Mouse (Mus musculus) hematopoietic stem cell, adult 5-6 weeks (primary cell): ENCODE data around the gene Sptbn1. TPM values are rescaled to one million over a fixed set of nuclear protein-coding genes. Genes with fewer than 3 reads are reported as not detected.
"Not testable (repeated sequence)": the region's sequence is repeated elsewhere in the genome, so short reads cannot be mapped to it uniquely, and the experiment has no call there.

Experiments
- ATAC-seq, 2 experiments: fragments of 125-278 bp in 1 of 2; replicated peaks in 1 of 2; 2 replicates each; pipeline ENCODE4 v1.8.0; 2016 to 2017; ENCODE audit warnings: inconsistent platforms in 2 of 2, mild to moderate bottlenecking in 2 of 2, moderate number of reproducible peaks in 2 of 2, low read depth in 1 of 2, moderate TSS enrichment in 1 of 2; ENCODE audit not compliant: low FRiP score in 2 of 2, poor library complexity in 2 of 2, severe bottlenecking in 2 of 2, insufficient read depth in 1 of 2, low TSS enrichment in 1 of 2
- total RNA-seq: library from RNA; stranded (forward); fragments of 172-1452, 232-1000 nt; gene quantifications from 2 replicates; pipeline ENCODE4 v1.2.3, GENCODE M21; 2017

Sptbn1 gene
- total RNA-seq, 1 experiment from 2014 or later: 173 TPM

- no peak for ATAC-seq
These were observed 9.1 kb downstream of the Sptbn1 start for GRCm38 (mm10) chr11:30258739-30259350.

DNA sequence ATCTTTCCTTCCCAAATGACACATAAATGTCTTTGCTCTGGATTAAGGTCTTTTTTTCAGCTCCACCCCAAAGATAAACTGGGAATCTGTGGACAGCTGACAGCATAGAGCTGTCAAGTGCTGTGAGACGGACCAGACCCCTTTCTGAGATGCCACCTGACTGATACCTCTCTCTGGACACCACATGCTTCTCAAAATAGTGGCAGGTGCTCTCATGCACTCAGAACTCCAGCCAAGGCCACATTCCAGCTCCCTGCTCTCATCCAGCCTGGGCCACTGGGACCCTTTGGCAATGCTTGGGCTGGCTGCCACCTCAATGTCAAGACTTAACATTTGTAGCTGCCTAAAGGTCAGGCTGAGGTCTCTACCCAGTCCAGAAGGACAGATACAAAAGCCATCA, 10.2 kb downstream of the Sptbn1 start:
- no peak for ATAC-seq

- ATAC-seq: no peak
These were observed 10.9 kb downstream of the Sptbn1 start for GRCm38 (mm10) chr11:30257085-30257484.

DNA sequence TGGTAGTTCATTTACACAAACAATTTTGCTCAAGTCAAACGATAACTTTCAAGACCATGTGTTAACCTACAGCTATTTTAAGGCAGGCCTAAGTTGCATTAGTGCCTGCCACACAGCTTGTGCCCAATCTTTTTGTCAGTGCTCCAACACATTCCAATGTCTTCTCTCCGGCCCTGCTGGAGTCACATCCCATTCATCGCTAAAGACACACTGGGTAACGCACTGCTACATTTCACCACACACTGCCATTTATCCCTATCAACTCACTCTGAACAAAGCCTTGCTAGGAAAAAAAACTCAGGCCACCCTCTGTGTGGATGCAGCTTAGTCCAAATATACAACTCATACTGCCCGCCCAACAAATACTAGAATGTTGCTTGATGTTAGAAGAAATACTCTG, 11.5 kb downstream of the Sptbn1 start:
- no peak for ATAC-seq

DNA sequence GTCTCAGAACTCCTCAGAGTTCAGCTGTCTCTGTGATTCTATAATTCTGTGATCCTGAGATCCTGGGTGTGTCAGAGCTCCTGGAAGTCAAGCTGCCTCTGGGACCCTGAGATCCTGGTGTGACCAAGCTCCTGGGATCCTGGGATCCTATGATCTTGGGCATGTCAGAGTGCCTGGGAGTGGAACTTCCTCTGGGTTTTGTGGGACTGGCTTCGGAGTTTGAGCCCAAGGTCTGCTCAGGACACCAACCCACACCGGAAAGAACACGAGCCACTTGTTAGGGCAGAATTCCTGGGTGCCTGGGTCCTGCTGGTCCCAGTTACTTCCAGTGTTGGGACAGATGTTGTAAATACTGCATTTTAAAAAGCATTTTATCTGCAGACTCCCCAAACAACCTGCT, 12.8 kb downstream of the Sptbn1 start:
- ATAC-seq: not testable (repeated sequence)

GRCm38 (mm10) chr11:30251294-30251904, 16.6 kb downstream of the Sptbn1 start:
- no peak for ATAC-seq

DNA sequence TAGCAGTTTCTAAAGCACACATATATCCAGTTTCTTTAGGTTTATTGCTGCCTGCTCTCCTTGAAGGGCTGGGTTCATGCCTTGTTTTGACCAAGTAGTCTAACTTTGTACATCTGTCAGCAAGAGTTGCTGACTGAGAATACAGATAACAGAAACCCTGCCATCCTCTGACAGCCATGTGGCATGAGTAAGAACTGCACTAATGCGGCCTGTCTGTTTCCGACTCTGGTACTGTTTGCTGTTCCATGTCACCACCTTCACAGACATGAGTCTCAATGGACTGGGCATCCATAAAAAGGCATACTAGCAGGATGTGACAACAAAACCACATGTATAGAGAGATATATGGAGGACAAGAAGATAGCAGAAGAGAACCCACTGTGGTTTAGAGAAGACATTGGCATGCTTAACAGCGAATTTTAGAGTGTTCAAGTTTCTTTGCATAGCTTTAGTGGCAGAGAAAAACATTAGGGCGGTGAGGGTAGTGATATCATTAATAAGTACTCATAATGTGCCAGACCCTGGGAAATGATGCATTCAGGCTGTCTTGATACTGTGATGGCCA, 18.4 kb downstream of the Sptbn1 start:
- no peak for ATAC-seq

GRCm38 (mm10) chr11:30247106-30247505, 20.9 kb downstream of the Sptbn1 start:
- ATAC-seq: no peak

- ATAC-seq: no peak
These were observed 21.8 kb downstream of the Sptbn1 start for GRCm38 (mm10) chr11:30246161-30246560.

DNA sequence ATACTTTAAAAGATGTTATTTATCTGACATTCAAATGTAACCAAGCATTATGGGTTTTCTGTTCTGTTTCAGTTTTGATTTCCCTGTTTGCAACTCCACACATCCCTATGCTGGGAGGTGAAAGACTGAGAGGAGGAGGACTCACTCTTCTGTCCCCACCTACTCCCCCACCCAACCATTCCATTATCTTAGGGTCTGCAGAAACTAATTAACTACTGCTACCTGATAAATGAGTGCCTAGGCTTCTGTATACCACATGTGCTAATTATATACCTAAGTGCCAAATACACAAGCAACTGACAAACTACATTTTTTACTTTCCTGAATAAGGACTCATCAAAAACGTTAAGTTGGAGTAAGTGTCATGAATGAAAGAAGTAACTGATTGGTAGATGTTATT, 23.8 kb downstream of the Sptbn1 start:
- ATAC-seq: no peak

- ATAC-seq: no peak
These were observed 24.4 kb downstream of the Sptbn1 start for GRCm38 (mm10) chr11:30243591-30243990.

DNA sequence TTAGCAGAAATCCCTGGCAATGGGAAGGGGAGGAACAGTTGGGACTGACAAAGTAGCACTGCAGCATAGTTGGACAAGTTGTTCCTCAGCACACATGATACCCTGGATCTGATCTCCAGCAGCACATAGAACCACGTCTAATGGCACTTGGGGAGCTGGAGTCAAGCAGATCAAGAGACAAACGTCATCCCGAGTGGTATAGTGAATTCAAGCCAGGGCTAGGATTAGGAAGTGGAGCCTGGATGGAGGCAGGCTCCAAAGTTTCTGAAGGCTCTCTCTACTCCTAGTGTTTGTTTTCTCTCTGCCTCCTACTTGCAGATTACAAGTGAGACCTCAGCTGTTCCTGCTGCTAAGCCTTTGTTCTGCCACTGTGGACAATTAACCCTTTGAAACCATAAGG, 27.1 kb downstream of the Sptbn1 start:
- no peak for ATAC-seq

DNA sequence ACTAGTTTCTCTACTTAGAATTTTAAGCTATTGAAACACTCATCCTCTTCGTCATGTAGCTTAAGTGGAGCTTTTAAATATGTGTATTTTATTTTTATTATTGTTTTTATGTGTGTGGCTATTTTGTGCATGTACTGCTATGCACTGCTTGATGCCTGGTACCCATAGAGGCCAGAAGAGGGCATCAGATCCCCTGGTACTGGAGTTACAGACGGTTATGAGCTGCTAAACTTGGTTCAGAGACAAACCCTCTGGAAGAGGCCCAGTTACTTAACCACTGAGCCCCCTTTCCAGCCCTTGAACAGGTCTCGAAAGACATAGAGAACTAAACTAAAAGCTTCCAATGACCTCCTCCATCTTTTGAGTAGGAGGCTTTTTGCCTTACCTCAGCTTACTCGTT, 30.0 kb downstream of the Sptbn1 start:
- peak in 1 of 2 experiments; percentile 67; a peak in 2 of 4 replicates for ATAC-seq

GRCm38 (mm10) chr11:30236681-30237242, 31.2 kb downstream of the Sptbn1 start:
- ATAC-seq: no peak

DNA sequence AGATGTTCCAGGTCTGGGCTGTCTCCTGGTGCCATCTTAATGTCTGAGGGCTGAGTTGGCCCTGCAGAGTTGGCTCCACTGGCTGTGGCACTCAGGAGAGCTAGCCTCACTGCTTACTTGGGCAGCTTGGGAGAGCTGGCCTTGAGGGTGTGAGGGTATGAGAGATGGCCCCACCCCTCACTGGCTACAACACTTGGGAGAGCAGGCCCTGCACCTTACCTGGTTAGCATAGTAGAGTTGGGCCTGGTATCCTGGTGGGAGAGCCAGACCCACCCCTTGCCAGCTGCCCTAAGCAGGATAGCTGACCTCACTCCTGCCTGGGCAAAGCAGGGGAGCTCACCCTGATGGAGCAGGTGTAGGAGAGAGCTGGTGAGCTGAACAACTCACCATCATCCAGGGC, 32.3 kb downstream of the Sptbn1 start:
- no peak for ATAC-seq

DNA sequence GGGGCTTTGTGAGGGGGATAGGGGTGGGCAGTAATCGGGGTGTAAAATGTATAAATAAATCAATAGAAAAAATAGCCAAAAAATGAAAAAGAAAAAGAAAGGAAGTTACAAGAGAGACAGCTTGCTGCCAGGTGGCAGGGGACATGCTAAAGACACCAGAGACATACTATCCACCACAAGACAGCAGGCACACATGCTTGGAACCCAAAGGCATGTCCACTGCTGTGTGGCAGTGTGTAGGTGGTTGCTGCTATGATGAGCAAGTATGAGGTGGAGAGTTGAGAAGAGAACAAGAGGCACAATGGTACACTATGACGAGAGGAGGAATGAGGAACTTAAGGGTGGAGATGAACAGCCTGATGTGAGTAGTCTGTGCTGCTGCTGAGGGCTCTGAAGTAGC, 32.8 kb downstream of the Sptbn1 start:
- ATAC-seq: no peak

- ATAC-seq: no peak
These were observed 34.0 kb downstream of the Sptbn1 start for GRCm38 (mm10) chr11:30233946-30234345.

DNA sequence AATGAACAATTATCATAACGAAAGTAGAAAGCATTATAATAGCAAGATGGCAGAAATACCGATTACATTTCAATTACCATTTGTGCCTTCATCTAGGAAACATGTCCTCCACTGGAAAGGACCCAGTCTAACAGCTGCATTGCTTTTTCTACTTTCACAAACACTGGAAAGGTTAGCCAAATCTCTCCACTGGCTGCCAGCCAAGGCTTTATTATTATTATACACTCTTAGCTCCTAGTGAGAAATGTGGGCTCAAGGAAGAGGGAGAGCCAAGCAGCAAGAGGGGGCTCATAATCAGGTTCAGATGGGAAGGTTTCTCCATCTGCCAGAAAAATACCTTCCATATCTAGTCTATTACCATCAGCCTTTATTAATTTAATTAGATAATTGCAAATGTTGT, 35.9 kb downstream of the Sptbn1 start:
- ATAC-seq: no peak

DNA sequence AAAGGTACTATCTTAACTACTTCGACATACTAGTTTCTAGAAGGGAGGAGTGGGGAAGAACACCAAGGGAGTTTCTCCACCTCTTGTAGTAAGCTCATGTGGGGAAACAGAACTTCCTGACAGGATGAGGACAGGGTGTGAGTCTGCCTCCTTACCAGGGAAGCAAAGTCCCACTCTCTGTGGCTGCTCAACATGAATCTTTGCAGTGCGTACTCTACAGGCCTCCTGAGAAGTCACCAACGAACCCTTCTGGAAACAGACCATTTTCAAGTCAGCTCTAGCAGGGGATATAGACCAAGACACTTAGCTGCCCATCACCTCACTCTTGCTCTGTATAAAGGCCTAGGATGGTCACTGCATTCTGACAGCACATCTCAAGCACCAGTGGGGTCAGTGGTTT, 36.6 kb downstream of the Sptbn1 start:
- ATAC-seq: 0 out of 4 replicates have a peak, but pooled peaks of 1 of the 2 experiments have one; percentile 12
